Mouse (Mus musculus): ENCODE measurements around the gene Calhm2. TPM values are rescaled to one million over a fixed set of nuclear protein-coding genes. Genes with fewer than 3 reads are reported as not detected.

The Calhm2 gene
- polyA plus RNA-seq, 1 experiment from 2014 or later, result 1.4 TPM

DNA sequence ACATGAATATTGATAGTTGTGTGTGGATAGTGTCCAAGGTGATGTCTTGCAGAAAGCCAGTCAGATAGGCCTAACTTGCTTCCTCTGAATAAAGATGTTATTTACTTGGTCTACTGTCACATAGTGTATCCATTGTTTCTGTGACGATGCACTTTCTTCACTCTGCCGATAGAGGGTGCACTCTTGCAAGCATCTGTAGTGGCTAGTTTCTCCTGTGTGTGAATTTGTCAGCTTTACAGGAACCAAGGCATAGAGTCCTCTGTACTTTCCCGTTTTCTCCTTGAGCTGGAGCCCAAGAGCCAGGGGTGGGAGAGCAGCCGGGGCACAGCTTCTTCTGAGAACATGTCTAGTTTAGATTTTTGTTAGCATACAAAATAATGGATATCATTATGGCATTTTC is 17.0 kb downstream of the Calhm2 start:
- Histone ChIP-seq H3K9me3 (replicated peaks) (no peaks in the 10 kb centered on the region), H3K36me3 (ENCODE audit: poor library complexity, severe bottlenecking) (peaks cover 73% of the 10 kb centered on the region), H3K4me2 (no peak overlapping the region), H3K9ac (no peak overlapping the region), H3K27me3 (no peaks in the 10 kb centered on the region), H3K4me1 (no peaks in the 10 kb centered on the region), H3K4me3 (no peak overlapping the region), H3K27ac (no peak overlapping the region)
- no peak for ATAC-seq
- WGBS, result 41% methylated on average over 4 of the region's 4 CpGs

DNA sequence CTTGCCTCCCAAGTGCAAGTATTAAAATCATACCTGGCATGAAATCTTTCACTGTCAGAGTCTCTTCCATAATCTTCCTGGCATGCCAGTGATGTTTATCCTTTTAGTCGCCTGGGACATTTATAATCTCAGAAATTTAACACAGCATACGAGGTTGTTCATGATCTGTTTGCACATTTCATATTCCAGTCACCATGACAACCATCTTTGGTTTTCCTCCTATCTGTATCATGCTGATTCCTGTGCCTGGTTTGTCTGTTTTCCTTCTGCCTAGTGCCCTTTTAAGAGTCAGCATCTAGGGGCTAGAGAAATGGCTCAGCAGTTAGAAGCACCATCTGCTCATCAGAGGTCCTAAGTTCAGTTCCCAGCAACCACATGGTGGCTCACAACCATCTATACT is 19.5 kb downstream of the Calhm2 start:
- no peaks in the 10 kb centered on the region for H3K4me1 ChIP-seq
- peaks cover 76% of the 10 kb centered on the region for H3K36me3 ChIP-seq (ENCODE audit: poor library complexity, severe bottlenecking)
- no peaks in the 10 kb centered on the region for H3K27me3 ChIP-seq
- no peak overlapping the region for H3K27ac ChIP-seq
- no peak for ATAC-seq
- H3K4me3 ChIP-seq, result no peak overlapping the region
- H3K9ac ChIP-seq, result no peak overlapping the region
- no peak overlapping the region for H3K4me2 ChIP-seq
- H3K9me3 ChIP-seq (replicated peaks), result no peaks in the 10 kb centered on the region
- WGBS, result 92% methylated on average over 2 of the region's 2 CpGs

DNA sequence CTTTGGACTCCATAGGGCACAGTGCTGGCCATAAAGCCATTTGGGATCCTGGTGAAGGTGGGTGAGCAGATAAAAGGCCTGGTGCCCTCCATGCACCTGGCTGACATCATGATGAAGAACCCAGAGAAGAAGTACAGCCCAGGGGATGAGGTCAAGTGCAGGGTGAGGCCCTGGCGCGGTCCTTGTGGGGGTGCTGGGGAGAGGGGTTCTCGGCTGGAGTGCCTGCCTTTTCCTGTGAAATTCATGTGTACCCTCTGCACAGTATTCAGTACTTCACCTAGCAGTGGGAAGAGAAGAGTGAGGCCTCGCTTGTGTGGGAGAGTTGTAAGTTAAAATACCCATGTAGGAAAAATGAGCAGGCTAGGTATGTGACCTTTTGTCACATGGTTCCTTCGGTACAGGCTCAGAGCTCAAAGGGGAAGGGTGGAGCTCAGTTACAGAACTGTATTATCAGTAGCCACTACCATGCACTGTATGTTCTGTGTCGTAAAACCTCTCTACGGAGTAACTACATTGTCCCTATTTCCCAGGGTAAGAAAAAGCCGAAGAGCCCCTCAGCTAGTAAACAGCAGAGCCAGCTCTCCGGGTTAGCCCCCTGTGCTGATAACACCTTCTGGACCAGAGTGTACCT is 33.3 kb downstream of the Calhm2 start:
- peaks cover 100% of the 10 kb centered on the region for H3K36me3 ChIP-seq (ENCODE audit: poor library complexity, severe bottlenecking)
- H3K9ac ChIP-seq, result no peak overlapping the region
- ATAC-seq, result no peak
- no peak overlapping the region for H3K4me3 ChIP-seq
- H3K27me3 ChIP-seq, result no peaks in the 10 kb centered on the region
- H3K27ac ChIP-seq, result no peak overlapping the region
- no peak overlapping the region for H3K4me2 ChIP-seq
- no peaks in the 10 kb centered on the region for H3K4me1 ChIP-seq
- WGBS, result 92% methylated on average over 9 of the region's 9 CpGs
- no peaks in the 10 kb centered on the region for H3K9me3 ChIP-seq (replicated peaks)

DNA sequence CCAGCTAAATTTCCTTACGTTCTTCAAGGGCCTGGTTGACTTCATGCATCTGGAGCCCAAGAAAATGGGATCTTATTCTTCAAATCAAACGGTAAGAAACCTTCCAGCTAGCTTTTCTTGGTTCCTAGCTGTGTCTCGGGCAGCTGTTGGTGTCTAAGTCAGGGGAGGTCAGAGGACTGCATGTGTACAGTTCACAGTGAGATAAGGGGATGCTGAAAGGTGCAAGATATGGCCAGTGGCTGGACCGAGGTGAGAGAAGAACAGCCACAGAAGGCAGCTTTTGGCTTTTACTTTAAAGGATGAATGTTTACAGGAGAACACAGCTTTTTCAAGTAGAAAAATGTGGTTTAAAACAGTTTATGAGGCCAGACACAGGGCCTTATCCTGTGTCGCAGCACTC is 37.0 kb downstream of the Calhm2 start:
- Histone ChIP-seq H3K27me3 (no peaks in the 10 kb centered on the region), H3K9ac (no peak overlapping the region), H3K27ac (no peak overlapping the region), H3K4me1 (no peaks in the 10 kb centered on the region), H3K9me3 (replicated peaks) (no peaks in the 10 kb centered on the region), H3K36me3 (ENCODE audit: poor library complexity, severe bottlenecking) (peaks cover 100% of the 10 kb centered on the region), H3K4me3 (no peak overlapping the region), H3K4me2 (no peak overlapping the region)
- ATAC-seq, result no peak
- 90% methylated on average over 5 of the region's 5 CpGs for WGBS

DNA sequence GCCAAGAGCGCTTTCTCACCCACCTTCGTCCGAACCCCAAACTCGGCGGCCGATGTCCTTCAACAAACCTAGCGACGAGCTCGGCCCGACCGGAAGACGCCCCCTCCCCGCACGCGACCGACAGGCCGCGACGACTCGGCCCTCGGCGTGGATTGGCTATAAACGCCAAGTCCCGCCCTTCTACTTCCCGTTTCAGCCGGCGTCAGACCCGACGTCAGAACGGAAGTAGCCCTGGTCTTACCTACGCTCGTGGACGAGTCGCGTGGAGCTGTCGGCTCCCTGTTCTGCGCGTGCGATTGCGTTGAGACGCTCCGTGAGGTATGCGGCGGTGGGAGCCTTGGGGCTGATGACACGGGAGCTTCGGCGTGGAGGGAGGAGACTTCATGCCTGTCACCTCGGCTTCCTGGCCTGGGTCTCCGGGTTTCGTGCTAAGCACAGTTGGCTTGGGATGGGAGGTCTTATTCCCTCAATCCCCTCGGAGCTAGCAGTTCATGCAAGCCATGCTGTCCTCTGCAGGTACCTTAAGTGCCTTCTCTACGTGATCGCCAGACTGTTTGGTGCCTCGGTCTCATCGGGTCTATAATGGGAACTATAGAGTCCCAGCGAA is 47.4 kb downstream of the Calhm2 start, which contains the start of the genes Usmg5 and Pdcd11:
Usmg5 (minus strand) TSS at position 98 of the 607 bp plus-strand sequence.
Pdcd11 (plus strand) TSS at position 219 of the 607 bp plus-strand sequence.
- WGBS, result under 1% methylated on average over 56 of the region's 56 CpGs
- Histone ChIP-seq H3K27me3 (no peaks in the 10 kb centered on the region), H3K4me2 (peak within 1 kb of the TSS; percentile 90), H3K4me3 (peak within 1 kb of the TSS; percentile 98), H3K27ac (peak within 1 kb of the TSS; percentile 68), H3K9ac (peak within 1 kb of the TSS; percentile 98), H3K9me3 (replicated peaks) (no peaks in the 10 kb centered on the region), H3K4me1 (peaks cover 35% of the 10 kb centered on the region), H3K36me3 (ENCODE audit: poor library complexity, severe bottlenecking) (peaks cover 47% of the 10 kb centered on the region)
- ATAC-seq, result peak; percentile 100

DNA sequence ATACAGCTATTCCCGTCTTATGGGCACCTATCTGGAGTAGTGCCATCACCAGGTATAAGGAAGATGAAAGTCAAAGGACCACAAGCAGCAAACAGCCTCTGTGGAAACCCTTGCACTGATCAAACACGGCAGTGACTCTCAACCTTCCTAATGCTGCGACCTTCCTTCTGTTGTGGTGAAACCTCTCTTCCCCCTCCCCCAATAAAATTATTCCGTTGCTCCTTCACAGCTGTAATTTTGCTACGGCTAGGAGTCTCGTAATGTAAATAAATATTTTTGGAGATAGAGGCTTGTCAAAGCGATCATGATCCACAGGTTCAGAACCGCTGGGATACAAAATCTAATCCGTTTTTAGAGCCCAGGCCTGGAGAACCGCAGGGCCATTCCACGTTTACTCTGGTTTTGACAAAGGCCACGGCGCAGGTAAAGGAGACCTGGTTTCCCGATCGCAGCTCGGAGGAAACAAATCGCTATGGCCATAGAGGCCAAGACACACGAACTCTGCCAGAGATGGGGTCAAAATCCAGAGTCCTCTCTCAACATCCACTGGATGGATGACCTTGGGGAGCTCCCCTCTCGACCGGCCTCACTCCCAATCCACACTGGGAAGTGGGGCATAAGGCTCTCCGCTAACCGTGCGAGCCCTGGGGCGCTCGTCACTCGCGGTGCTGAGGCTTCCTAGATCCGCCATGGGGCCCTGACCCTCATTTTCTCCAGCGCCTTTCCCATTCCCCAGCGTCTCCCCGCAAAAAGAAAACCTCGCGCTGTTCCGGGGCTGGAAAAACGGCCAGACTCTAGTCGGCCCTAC is 48.2 kb downstream of the Calhm2 start:
- Histone ChIP-seq H3K27me3 (no peaks in the 10 kb centered on the region), H3K4me2 (peak overlapping the region; percentile 90), H3K4me3 (peak overlapping the region; percentile 98), H3K27ac (peak overlapping the region; percentile 68), H3K4me1 (peaks cover 35% of the 10 kb centered on the region), H3K9ac (peak overlapping the region; percentile 98), H3K9me3 (replicated peaks) (no peaks in the 10 kb centered on the region), H3K36me3 (ENCODE audit: poor library complexity, severe bottlenecking) (peaks cover 46% of the 10 kb centered on the region)
- 3% methylated on average over 36 of the region's 36 CpGs for WGBS
- ATAC-seq, result no peak; the same call in 1 of the 2 replicates

DNA sequence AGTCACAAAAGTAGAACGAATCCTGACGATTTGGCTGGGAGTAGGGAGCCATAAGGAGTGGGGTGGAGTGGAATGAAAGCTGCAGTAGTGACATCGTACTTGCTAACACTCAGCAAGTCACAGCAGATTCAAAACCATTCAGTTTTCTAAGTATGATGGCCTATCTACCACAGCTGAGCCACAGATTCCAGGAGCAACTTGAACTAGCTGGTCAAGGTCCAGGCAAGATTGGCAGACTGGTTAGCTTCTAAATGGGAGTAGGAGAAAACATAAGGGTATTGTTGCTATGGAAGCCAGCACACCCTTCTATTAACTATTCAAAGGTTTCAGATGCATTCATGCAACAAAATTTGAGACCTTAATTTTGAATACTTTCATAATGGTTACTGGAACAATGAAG is 49.9 kb downstream of the Calhm2 start:
- Histone ChIP-seq H3K9me3 (replicated peaks) (no peaks in the 10 kb centered on the region), H3K4me2 (no peak overlapping the region), H3K4me1 (peaks cover 35% of the 10 kb centered on the region), H3K36me3 (ENCODE audit: poor library complexity, severe bottlenecking) (peaks cover 48% of the 10 kb centered on the region), H3K27me3 (no peaks in the 10 kb centered on the region), H3K4me3 (no peak overlapping the region), H3K27ac (no peak overlapping the region), H3K9ac (no peak overlapping the region)
- ATAC-seq, result no peak
- WGBS, result 85% methylated on average over 3 of the region's 3 CpGs

DNA sequence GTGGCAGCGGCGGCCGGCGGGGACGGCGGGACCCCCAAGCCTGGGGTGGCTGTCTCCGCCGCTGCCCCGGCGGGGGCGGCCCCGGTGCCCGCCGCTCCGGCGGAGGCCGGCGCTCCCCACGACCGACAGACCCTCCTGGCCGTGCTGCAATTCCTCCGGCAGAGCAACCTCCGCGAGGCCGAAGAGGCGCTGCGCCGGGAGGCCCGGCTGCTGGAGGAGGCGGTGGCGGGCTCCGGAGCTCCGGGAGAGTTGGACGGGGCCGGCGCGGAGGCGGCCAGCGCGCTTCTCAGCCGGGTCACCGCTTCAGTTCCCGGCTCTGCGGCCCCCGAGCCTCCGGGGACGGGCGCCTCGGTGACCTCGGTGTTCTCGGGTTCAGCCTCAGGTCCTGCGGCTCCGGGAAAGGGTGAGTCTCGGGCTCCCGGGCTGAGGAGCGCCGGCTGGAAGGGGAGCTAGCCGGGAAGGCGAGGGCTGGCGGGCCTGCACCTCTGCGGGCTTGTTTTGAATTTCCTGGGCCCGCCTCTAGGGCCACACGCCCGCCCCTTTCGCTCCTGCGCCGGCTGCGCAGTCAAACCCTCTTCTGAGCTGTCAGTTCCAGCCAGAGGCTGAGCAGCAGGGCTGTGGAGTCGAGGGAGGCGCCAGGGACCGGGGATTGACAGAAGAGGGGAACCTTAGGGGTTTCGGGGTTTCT is 70.0 kb downstream of the Calhm2 start:
- no peaks in the 10 kb centered on the region for H3K27me3 ChIP-seq
- peak overlapping the region; percentile 99 for H3K9ac ChIP-seq
- H3K4me2 ChIP-seq, result peak overlapping the region; percentile 70
- H3K27ac ChIP-seq, result peak overlapping the region; percentile 85
- H3K36me3 ChIP-seq (ENCODE audit: poor library complexity, severe bottlenecking), result peaks cover 24% of the 10 kb centered on the region
- peaks cover 14% of the 10 kb centered on the region for H3K4me1 ChIP-seq
- peak; percentile 92 for ATAC-seq
- H3K4me3 ChIP-seq, result peak overlapping the region; percentile 99
- under 1% methylated on average over 52 of the region's 72 CpGs for WGBS
- no peaks in the 10 kb centered on the region for H3K9me3 ChIP-seq (replicated peaks)

DNA sequence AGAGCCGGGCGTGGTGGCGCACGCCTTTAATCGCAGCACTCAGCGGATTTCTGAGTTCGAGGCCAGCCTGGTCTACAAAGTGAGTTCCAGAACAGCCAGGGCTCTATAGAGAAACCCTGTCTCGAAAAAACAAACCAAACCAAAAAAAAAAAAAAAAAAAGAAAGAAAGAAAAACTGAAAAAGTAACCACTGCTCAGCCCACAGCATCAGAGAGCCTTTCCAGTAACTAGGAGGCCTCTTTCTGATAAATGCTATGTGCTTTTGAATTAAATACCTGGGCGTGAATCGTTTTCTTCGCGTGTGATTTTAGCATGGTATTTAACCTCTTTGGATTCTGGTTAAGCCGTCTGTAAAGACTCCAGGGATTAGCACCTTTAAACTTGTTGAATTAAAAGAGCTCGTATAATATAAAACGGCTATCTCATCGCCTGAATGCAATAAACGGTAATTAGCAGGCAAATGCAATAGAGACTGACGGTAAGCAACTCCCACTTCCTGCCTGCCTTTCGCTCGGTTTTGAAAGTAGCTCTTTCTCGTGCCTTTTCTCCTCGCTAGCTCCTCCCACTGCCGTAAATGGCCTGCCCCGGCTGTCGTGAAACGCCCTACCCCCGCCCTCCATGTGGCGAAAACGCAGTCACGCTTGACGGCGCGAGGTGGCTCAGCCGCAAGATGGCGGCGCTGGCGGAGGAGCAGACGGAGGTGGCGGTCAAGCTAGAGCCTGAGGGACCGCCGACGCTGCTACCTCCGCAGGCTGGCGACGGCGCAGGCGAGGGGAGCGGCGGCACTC is 70.8 kb downstream of the Calhm2 start, which contains the start of gene Taf5:
Taf5 (plus strand) TSS at position 651 of the 787 bp plus-strand sequence.
- H3K9me3 ChIP-seq (replicated peaks), result no peaks in the 10 kb centered on the region
- ATAC-seq, result peak; percentile 84
- peak within 1 kb of the TSS; percentile 99 for H3K9ac ChIP-seq
- 10% methylated on average over 48 of the region's 49 CpGs for WGBS
- H3K4me2 ChIP-seq, result peak within 1 kb of the TSS; percentile 70
- H3K27ac ChIP-seq, result peak within 1 kb of the TSS; percentile 85
- no peaks in the 10 kb centered on the region for H3K27me3 ChIP-seq
- peaks cover 16% of the 10 kb centered on the region for H3K36me3 ChIP-seq (ENCODE audit: poor library complexity, severe bottlenecking)
- H3K4me1 ChIP-seq, result peaks cover 14% of the 10 kb centered on the region
- H3K4me3 ChIP-seq, result peak within 1 kb of the TSS; percentile 99

DNA sequence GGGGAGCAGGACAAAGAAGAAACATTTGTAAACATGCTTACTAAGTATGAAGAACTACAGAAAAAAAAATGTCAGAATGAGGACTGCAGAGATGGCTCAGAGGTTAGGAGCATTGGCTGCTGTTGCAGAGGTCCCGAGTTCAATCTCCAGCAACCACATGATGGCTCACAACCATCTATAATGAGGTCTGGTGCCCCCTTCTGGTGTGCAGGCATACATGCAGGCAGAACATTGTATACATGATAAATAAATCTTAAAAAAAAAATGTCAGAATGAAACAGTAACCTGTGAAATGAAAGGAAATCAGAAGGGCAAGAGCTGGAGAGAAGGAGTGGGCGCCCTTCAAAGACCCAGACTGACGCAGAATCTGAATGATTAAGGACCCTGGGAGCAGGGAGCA is 72.2 kb downstream of the Calhm2 start:
- Histone ChIP-seq H3K4me1 (peaks cover 14% of the 10 kb centered on the region), H3K27me3 (no peaks in the 10 kb centered on the region), H3K9ac (no peak overlapping the region), H3K9me3 (replicated peaks) (no peaks in the 10 kb centered on the region), H3K4me2 (no peak overlapping the region), H3K4me3 (no peak overlapping the region), H3K36me3 (ENCODE audit: poor library complexity, severe bottlenecking) (peaks cover 2% of the 10 kb centered on the region; the same call in 1 of the 2 replicates), H3K27ac (no peak overlapping the region)
- 92% methylated on average over 3 of the region's 3 CpGs for WGBS
- ATAC-seq, result no peak

DNA sequence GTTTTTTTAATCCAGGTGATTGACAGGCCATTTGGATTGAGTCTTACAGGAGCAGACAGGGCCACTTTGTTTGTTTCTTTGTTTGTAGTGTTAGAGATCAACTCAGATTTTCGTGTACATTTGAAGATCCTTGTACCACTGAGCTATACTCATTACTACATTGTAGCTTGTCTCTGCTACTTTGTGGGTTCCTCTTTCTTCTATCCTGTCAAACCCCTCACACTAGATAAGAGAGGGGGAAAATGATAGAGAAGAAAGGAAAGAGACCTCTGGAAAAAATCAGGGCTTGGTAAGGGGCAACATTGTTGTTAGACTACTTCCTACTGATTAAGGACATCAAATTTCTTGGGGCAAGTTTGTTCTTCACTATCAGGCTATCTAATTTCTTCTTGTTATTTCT is 80.4 kb downstream of the Calhm2 start:
- H3K9ac ChIP-seq, result no peak overlapping the region
- H3K4me2 ChIP-seq, result no peak overlapping the region
- no peak for ATAC-seq
- H3K9me3 ChIP-seq (replicated peaks), result no peaks in the 10 kb centered on the region
- 74% methylated on average over 1 of the region's 1 CpGs for WGBS
- H3K27me3 ChIP-seq, result no peaks in the 10 kb centered on the region
- no peaks in the 10 kb centered on the region for H3K4me1 ChIP-seq
- H3K27ac ChIP-seq, result no peak overlapping the region
- H3K4me3 ChIP-seq, result no peak overlapping the region
- H3K36me3 ChIP-seq (ENCODE audit: poor library complexity, severe bottlenecking), result no peaks in the 10 kb centered on the region

All from forebrain, embryonic 13.5 days (tissue).